Mouse (Mus musculus): Measurements from ENCODE around the gene Tpbgl.
A peak's percentile ranks its signal among the peaks of the same experiment; 100 is the strongest.

The Tpbgl gene

GRCm38 (mm10) chr7:99642078-99642477 lies 15.2 kb upstream of the Tpbgl start:
- no peak for DNase-seq (ENCODE audit: low read depth, low spot score)

- DNase-seq (ENCODE audit: low read depth, low spot score): no peak
Observed at GRCm38 (mm10) chr7:99641245-99641644, 14.3 kb upstream of the Tpbgl start.

GRCm38 (mm10) chr7:99633966-99634665 lies 7.2 kb upstream of the Tpbgl start:
- no peak for DNase-seq (ENCODE audit: low read depth, low spot score)

- no peak for DNase-seq (ENCODE audit: low read depth, low spot score)
Observed at GRCm38 (mm10) chr7:99632286-99632685, 5.4 kb upstream of the Tpbgl start.

- DNase-seq (ENCODE audit: low read depth, low spot score): no peak
Observed at GRCm38 (mm10) chr7:99627366-99627765, 463 bp upstream of the Tpbgl start.

- DNase-seq (ENCODE audit: low read depth, low spot score): no peak
Observed at GRCm38 (mm10) chr7:99625722-99626375, 1.1 kb downstream of the Tpbgl start.

GRCm38 (mm10) chr7:99618860-99619259 lies 8.0 kb downstream of the Tpbgl start:
- DNase-seq (ENCODE audit: low read depth, low spot score): peak; percentile 52

- no peak for DNase-seq (ENCODE audit: low read depth, low spot score)
Observed at GRCm38 (mm10) chr7:99618264-99618663, 8.6 kb downstream of the Tpbgl start.

GRCm38 (mm10) chr7:99607632-99608031 lies 19.3 kb downstream of the Tpbgl start:
- DNase-seq (ENCODE audit: low read depth, low spot score): peak; percentile 4

GRCm38 (mm10) chr7:99606766-99607165 lies 20.1 kb downstream of the Tpbgl start:
- DNase-seq (ENCODE audit: low read depth, low spot score): no peak

GRCm38 (mm10) chr7:99606303-99606702 lies 20.6 kb downstream of the Tpbgl start:
- no peak for DNase-seq (ENCODE audit: low read depth, low spot score)

- DNase-seq (ENCODE audit: low read depth, low spot score): no peak
Observed at GRCm38 (mm10) chr7:99605058-99605457, 21.8 kb downstream of the Tpbgl start.

- DNase-seq (ENCODE audit: low read depth, low spot score): no peak
Observed at GRCm38 (mm10) chr7:99603875-99604662, 22.8 kb downstream of the Tpbgl start.

- DNase-seq (ENCODE audit: low read depth, low spot score): no peak
Observed at GRCm38 (mm10) chr7:99598722-99599121, 28.2 kb downstream of the Tpbgl start.

GRCm38 (mm10) chr7:99593868-99594803 lies 32.8 kb downstream of the Tpbgl start:
- no peak for DNase-seq (ENCODE audit: low read depth, low spot score)

- DNase-seq (ENCODE audit: low read depth, low spot score): no peak
Observed at GRCm38 (mm10) chr7:99592669-99593068, 34.2 kb downstream of the Tpbgl start.

- no peak for DNase-seq (ENCODE audit: low read depth, low spot score)
Observed at GRCm38 (mm10) chr7:99590646-99591045, 36.3 kb downstream of the Tpbgl start.

GRCm38 (mm10) chr7:99590064-99590463 lies 36.8 kb downstream of the Tpbgl start:
- peak; percentile 70 for DNase-seq (ENCODE audit: low read depth, low spot score)

- no peak for DNase-seq (ENCODE audit: low read depth, low spot score)
Observed at GRCm38 (mm10) chr7:99585976-99586375, 40.9 kb downstream of the Tpbgl start.

- DNase-seq (ENCODE audit: low read depth, low spot score): no peak
Observed at GRCm38 (mm10) chr7:99583625-99584024, 43.3 kb downstream of the Tpbgl start.

- DNase-seq (ENCODE audit: low read depth, low spot score): no peak
Observed at GRCm38 (mm10) chr7:99582867-99583266, 44.0 kb downstream of the Tpbgl start.

Data from A20 (cell line).